Mouse (Mus musculus): Measurements from ENCODE around the gene Parp1.
A peak's percentile ranks its signal among the peaks of the same experiment; 100 is the strongest.

Gene Parp1

DNA sequence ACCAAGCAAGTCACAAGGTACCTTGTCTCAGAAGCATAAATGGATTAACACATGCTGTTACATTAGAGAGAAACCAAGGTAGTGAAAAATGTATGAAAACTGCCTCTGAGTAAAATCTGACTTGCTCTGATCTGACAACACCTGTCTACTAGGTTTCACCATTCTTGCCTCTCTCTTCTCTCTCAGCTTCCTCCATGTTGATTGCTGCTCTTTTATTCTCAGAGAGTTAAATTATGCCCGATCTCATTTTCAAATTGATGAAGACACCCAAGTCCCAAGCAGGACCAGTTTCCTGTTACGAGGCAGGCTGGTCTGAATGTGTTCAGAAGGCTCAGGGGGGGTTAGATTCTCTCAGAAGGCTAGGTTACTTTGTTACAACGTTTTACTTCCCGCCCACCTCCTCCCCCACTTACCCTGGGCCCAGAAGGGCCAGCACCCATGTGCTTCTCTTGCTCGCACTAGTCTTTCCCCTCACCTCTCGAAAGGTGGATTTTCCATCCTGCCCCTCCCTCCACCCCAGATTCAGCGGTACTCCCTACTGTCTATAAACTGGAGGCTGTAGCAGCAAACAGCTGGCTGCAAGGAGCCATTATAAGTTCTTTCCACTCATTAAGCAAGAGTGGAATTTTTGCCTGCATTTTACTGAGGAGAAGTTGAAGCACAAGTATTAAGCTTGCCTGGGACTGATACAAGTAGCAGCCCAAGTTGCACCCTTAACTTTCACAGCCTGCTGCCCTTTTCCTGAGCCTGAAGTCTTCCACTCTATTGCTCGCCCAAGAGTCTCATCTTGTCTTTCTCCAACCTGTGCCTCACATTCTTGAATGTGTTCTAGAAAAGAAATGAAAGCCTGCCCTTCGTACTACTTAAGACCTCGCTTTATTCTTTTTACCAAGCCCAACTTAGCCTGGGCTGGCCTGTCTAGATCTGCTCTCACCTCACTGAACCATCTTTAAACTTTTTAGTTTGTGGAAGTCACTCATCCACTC is 71.0 kb downstream of the Parp1 start:
- peak; percentile 27 for DNase-seq

DNA sequence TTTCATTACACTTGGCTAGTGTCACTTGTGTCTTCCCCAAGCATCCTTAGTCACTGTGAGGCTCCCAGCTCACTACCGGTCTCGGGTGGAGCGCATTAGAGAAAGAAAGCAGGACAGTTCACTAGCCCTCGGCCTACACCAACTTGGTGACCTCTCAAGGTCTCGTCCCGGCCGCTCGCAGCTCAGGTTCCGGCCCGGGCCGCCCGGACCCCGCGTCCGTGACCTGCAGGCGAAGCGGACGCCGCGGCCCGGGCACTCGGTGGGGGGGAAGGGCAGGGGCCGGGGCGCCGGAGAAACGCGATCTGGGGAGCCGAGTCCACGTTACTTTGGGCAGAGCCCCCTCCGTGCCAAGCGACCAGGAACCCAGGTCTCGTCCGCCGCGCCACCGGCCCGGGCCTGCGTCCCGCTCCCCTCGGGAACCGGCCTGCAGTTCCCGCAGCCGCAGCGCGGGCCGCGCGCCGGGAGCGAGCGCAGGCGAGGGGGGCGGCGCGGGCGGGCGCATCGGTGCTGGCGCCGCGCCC is 71.9 kb downstream of the Parp1 start:
- no peak for DNase-seq

DNA sequence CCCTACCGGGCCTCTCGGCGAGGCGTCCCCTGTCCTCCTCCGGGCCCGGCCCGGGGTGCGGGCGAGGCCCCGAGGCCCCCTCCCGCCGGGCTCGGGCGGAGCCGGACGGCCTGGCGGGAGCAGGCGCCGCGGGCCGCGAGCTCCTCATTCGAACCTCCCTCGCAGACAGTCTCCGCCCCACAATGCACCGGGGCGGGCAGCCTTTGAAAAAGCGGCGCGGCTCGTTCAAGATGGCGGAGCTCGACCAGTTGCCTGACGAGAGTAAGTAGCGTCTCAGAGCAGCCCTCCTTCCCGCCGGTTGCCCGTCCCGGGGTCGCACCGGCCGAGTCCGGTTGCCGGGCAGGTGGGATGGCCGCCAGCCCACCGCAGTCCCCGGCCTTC is 72.4 kb downstream of the Parp1 start, which contains the start of gene Lin9:
Lin9 (plus strand) TSS at position 14 of the 381 bp plus-strand sequence.
- peak; percentile 96 for DNase-seq

DNA sequence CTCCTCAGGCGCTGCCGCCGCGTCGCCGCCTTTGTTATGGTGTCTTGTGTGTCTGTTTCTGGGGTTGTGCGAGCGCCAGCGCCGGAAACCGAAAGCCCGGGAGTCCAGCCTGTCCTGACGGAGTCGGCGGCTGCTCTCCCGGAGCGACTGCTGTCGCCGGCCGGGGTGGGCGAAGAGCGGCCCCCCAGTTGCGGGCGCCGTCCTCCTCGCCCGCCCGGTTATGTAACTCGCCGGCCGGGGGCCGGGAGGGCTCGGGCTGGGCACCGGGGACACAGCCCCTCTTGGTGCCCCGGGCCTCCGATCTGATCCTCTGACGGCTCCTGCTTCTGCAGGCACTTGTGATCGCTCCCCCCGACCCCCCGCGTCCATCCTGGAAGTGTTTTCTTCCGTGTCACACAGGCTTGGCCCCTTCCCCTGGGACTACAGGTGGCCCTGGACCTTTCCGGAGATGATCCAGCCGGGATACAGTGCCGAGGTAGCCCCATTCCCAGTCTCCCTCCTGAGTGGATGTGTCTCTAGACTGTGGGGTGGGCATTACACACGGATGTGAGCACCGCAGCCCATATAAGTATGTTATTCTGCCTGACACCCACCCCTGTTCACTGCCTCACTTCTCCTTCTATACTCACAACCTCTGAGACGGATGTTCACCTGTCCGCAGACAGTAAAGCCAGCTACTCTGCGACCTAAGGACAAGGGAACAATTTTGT is 72.9 kb downstream of the Parp1 start:
- no peak for DNase-seq

DNA sequence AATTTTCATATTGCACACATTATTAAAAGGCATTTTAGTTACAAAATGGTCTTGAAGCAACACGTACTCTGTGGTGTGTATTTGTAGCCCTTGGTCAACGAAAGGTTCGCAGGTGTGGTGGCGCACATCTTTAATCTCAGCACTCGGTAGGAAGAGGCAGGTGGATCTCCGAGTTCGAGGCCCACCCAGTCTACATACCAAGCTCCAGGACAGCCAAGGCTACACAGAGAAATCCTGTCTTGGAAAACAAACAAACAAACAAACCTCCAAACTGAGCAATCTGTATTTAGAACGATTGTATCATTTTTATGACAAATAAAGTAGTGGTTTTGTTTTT is 73.5 kb downstream of the Parp1 start:
- peak; percentile 20 for DNase-seq

All from thymus, postnatal 4 days (tissue).